Mouse (Mus musculus) stomach, postnatal 0 days (tissue): ENCODE measurements around the gene Zfp800. TPM values are rescaled to one million over a fixed set of nuclear protein-coding genes. Genes with fewer than 3 reads are reported as not detected.

Source experiments
- ATAC-seq: fragments of 200-750 bp; cut with Nextera tagmentation; 2 replicates; pipeline ENCODE4 v1.8.0; 2017; ENCODE audit not compliant: low FRiP score, low TSS enrichment
- DNase-seq: peaks from one replicate; pipeline ENCODE4 v3.0.0-alpha.2; 2016; ENCODE audit warnings: low spot score
- H3K27ac ChIP-seq: fragments of 300-500 bp; sonication (generic); replicated peaks from 2 replicates; pipeline ENCODE4 v1.5.1; 2014; ENCODE audit warnings: mild to moderate bottlenecking, control low read depth
- H3K27me3 ChIP-seq: fragments of 300-500 bp; sonication (generic); 2 replicates; pipeline ENCODE4 v1.6.1; 2014; ENCODE audit warnings: low read length; ENCODE audit not compliant: control insufficient read depth, insufficient read depth
- H3K36me3 ChIP-seq: fragments of 300-500 bp; sonication (generic); 2 replicates; pipeline ENCODE4 v1.6.1; 2014; ENCODE audit warnings: low read length, mixed read lengths; ENCODE audit not compliant: control insufficient read depth, insufficient read depth
- H3K4me1 ChIP-seq: fragments of 300-500 bp; sonication (generic); replicated peaks from 2 replicates; pipeline ENCODE4 v1.6.1; 2014; ENCODE audit warnings: antibody characterized with exemption; ENCODE audit not compliant: control insufficient read depth, insufficient read depth
- H3K4me2 ChIP-seq: fragments of 300-500 bp; sonication (generic); replicated peaks from 2 replicates; pipeline ENCODE4 v1.6.1; 2014; ENCODE audit warnings: low read depth, mild to moderate bottlenecking, control low read depth, moderate library complexity
- H3K4me3 ChIP-seq: fragments of 300-500 bp; sonication (generic); 2 replicates; pipeline ENCODE4 v1.5.1; 2014; ENCODE audit warnings: low read depth, low read length, control low read depth
- H3K9ac ChIP-seq: fragments of 300-500 bp; sonication (generic); 2 replicates; pipeline ENCODE4 v1.6.1; 2014; ENCODE audit warnings: mild to moderate bottlenecking, low read length, control low read depth, mixed read lengths
- H3K9me3 ChIP-seq: fragments of 300-500 bp; sonication (generic); 2 replicates; pipeline ENCODE4 v1.6.1; 2016; ENCODE audit warnings: low read length; ENCODE audit not compliant: control insufficient read depth
- CTCF ChIP-seq: IDR thresholded peaks from 2 replicates; pipeline ENCODE4 v1.5.1; 2016; ENCODE audit warnings: antibody characterized with exemption, low read depth, mild to moderate bottlenecking, moderate library complexity
- EP300 ChIP-seq: optimal IDR thresholded peaks from 2 replicates; pipeline ENCODE3; 2016; ENCODE audit warnings: antibody characterized with exemption
- WGBS: fragments of 180-500 bp; shearing (Covaris S2); extraction: QIAGEN DNeasy Blood & Tissue Kit; methylation state at CpG from one replicate; pipeline ENCODE4 v1.1.7; 2014; 5-methylcytosine and 5-hydroxymethylcytosine counted together
- polyA plus RNA-seq: library from polyadenylated mRNA; unstranded; fragments of >200 nt; fragmentation: Nextera tagmentation; extraction: Ambion mirVana; gene quantifications from 2 replicates; pipeline ENCODE4 v1.2.1, GENCODE M21; 2015

Gene Zfp800
- polyA plus RNA-seq, 1 experiment from 2014 or later, result 18.4 TPM

DNA sequence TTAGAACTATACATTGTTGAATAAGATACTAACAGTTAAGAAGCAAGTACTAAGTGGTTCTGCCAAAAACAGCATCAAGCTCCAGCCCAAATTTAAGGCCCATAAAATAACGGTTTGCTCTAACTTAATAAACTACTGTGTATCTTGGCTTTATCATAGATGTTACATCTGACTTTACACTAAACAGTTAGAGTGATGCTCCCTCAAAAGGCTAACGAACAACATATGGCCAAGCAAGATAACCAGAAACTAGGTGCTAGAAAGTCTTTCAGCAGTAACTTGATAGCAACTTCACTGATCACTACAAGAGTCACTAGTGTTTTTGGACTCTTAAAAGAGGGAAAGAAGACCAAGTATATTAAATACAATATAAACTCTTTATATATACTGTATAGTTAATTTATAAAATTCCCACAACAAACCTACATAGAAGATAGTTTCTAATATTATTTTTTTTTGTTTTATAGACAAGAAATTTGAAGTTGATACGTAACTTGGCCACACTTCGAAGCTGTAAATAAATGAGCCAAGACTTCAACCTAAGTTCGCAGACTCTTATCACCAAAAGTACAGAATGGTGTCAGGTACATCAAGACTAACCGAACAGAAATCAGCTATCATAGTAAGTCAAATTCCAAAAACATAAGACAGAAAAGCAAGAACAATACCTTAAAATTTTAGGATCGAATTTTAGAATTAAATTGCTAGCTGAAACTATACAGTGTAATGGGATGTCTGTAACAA is 165.0 kb downstream of the Zfp800 start:
- no peak overlapping the region for H3K9ac ChIP-seq
- H3K27me3 ChIP-seq, result no peaks in the 10 kb centered on the region
- no peak overlapping the region for H3K27ac ChIP-seq
- H3K36me3 ChIP-seq, result no peaks in the 10 kb centered on the region
- DNase-seq, result no peak
- TF ChIP-seq EP300, result no peak
- H3K4me2 ChIP-seq, result no peak overlapping the region
- no peak for ATAC-seq
- no peaks in the 10 kb centered on the region for H3K9me3 ChIP-seq
- no peaks in the 10 kb centered on the region for H3K4me1 ChIP-seq
- no peak overlapping the region for H3K4me3 ChIP-seq
- WGBS, result 91% methylated on average over 7 of the region's 7 CpGs

DNA sequence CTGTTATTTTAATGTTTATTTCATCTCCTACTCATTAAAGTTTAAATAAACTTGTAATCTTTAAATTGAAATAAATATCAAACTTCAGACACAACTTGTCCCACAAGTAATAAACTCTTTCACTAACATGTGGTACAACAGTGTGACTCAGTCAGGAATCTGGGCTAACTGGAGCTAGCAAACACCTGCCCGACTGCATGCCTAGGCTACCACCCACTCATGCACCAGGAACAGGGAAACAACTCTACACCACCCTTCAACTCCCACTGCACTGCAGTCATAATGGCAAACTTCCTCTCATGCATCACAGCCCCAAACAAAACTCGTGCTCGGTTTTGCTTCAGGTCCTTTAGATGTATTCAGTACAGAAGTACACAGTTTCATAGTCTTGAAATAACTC is 169.7 kb downstream of the Zfp800 start:
- ATAC-seq (peak; percentile 74; the same call in 1 of the 2 replicates), DNase-seq (no peak)
- TF ChIP-seq CTCF, result no peak
- TF ChIP-seq EP300, result peak; percentile 44
- no peak overlapping the region for H3K27ac ChIP-seq
- H3K36me3 ChIP-seq, result no peaks in the 10 kb centered on the region
- WGBS, result 70% methylated on average over 3 of the region's 3 CpGs
- H3K9ac ChIP-seq, result no peak overlapping the region
- no peaks in the 10 kb centered on the region for H3K4me1 ChIP-seq
- no peak overlapping the region for H3K4me2 ChIP-seq
- no peaks in the 10 kb centered on the region for H3K9me3 ChIP-seq
- no peaks in the 10 kb centered on the region for H3K27me3 ChIP-seq
- no peak overlapping the region for H3K4me3 ChIP-seq

DNA sequence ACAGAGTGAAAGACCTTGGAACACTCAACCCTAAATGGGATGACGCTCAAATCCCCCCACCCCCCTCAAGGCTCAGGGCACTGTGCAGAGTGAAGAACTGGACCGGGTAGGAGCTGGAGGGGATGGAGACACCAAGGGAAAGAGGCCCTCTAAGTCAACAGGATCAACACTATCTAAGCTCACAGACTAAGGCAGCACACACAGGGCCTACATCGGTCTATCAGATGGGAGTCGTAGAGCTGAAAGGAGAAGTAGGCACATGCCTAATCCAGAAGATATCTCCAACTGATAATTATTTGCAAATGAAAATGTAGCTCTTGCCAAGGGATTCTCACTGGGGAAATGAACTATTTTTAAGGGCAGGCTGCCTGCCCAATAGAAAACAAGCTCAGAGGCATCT is 176.8 kb downstream of the Zfp800 start:
- no peak overlapping the region for H3K27ac ChIP-seq
- 86% methylated on average over 4 of the region's 4 CpGs for WGBS
- no peak overlapping the region for H3K9ac ChIP-seq
- H3K36me3 ChIP-seq, result no peaks in the 10 kb centered on the region; the same call in 1 of the 2 replicates
- H3K27me3 ChIP-seq, result no peaks in the 10 kb centered on the region
- no peak for TF ChIP-seq CTCF
- no peak for TF ChIP-seq EP300
- no peak overlapping the region for H3K4me2 ChIP-seq
- ATAC-seq, result no peak
- no peaks in the 10 kb centered on the region for H3K4me1 ChIP-seq
- H3K4me3 ChIP-seq, result no peak overlapping the region
- H3K9me3 ChIP-seq, result no peaks in the 10 kb centered on the region
- DNase-seq, result no peak

- no peak overlapping the region for H3K9ac ChIP-seq
- no peak overlapping the region for H3K4me3 ChIP-seq
- DNase-seq (no peak), ATAC-seq (no peak)
- H3K9me3 ChIP-seq, result no peaks in the 10 kb centered on the region
- no peak overlapping the region for H3K4me2 ChIP-seq
- no peaks in the 10 kb centered on the region for H3K4me1 ChIP-seq
- no peak overlapping the region for H3K27ac ChIP-seq
- TF ChIP-seq EP300 (no peak), CTCF (no peak)
- 84% methylated on average over 8 of the region's 8 CpGs for WGBS
- H3K36me3 ChIP-seq, result no peaks in the 10 kb centered on the region; the same call in 1 of the 2 replicates
- H3K27me3 ChIP-seq, result no peaks in the 10 kb centered on the region
Observed at GRCm38 (mm10) chr6:28218386-28218785, 179.4 kb downstream of the Zfp800 start.

DNA sequence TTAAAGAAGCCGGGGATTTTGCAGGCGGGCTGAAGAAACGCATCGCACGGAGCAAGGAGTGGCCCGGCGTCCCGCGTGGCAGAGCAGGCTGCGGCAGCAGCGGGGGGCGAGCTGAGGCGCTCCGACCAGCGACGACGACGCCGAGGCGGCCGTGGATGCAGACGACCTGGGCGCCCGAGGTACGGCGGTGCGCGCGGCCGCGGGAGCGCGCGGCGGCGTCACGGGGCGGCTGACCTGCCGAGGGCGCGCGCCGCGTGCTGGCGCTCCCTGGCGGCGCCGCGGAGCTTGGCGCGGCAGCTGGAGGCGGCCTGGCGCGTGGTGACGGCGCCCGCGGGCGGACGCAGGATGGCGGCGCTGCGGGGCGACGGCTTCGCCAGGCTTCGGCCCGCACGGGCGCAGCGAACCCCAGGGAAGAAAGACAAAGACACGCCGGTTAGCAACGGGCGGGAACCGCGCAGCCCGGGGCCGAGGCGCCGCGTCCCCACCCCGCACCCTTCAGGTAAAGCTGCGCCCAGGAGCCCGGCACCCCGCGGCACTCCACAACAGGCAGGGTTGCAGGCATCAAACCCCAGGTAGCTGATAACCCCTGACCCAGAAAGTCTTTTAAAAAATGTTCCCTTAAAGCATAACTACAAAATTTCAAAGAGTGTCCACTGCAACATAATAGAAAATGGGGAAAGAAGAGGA is 182.4 kb downstream of the Zfp800 start:
- Histone ChIP-seq H3K4me3 (peak overlapping the region; percentile 60), H3K4me2 (peak overlapping the region; percentile 95), H3K27me3 (no peaks in the 10 kb centered on the region), H3K9ac (peak overlapping the region; percentile 73), H3K9me3 (no peaks in the 10 kb centered on the region), H3K27ac (no peak overlapping the region), H3K4me1 (no peaks in the 10 kb centered on the region), H3K36me3 (peaks cover 3% of the 10 kb centered on the region; the same call in 1 of the 2 replicates)
- DNase-seq (peak; percentile 74), ATAC-seq (peak; percentile 96)
- WGBS, result under 1% methylated on average over 49 of the region's 87 CpGs
- TF ChIP-seq CTCF (peak; percentile 45), EP300 (no peak)

GRCm38 (mm10) chr6:28214658-28215267 is 183.0 kb downstream of the Zfp800 start:
- no peak for DNase-seq
- no peak for TF ChIP-seq EP300
- Histone ChIP-seq H3K27me3 (no peaks in the 10 kb centered on the region), H3K27ac (no peak overlapping the region), H3K4me2 (peak overlapping the region; percentile 95), H3K9ac (peak overlapping the region; percentile 73), H3K9me3 (no peaks in the 10 kb centered on the region), H3K36me3 (peaks cover 3% of the 10 kb centered on the region; the same call in 1 of the 2 replicates), H3K4me3 (peak overlapping the region; percentile 60), H3K4me1 (no peaks in the 10 kb centered on the region)
- ATAC-seq, result no peak
- WGBS, result 52% methylated on average over 13 of the region's 13 CpGs
